ENCODE assay signal across 8 mouse cellular contexts in genomic region chr15:59783782-59784555, GRCm38 (mm10).
DNase-seq lines count a peak whose midpoint lies in the region; ATAC-seq and TF ChIP-seq lines count a peak whose summit lies in the region.

No protein-coding gene starts in this region.

- 32% methylated on average over 22 of the region's 22 CpGs for WGBS in heart, adult 2 months
- 10% methylated on average over 22 of the region's 22 CpGs for WGBS in lung, embryonic 16.5 days

- no peak overlapping the region; the same call in 1 of the 2 replicates for H3K27ac ChIP-seq in heart, adult 2 months
- H3K27ac ChIP-seq in lung, embryonic 16.5 days (ENCODE audit: low read length), result 0 out of 2 replicates have a peak overlapping the region, but pooled peaks have one; percentile 40

- H3K4me2 ChIP-seq in lung, embryonic 16.5 days (ENCODE audit: low read depth, low read length), result peak overlapping the region; percentile 31; the same call in 1 of the 2 replicates

- H3K27me3 ChIP-seq in heart, adult 2 months (ENCODE audit: control insufficient read depth, insufficient read depth, low read length), result no peaks in the 10 kb centered on the region
- no peaks in the 10 kb centered on the region for H3K27me3 ChIP-seq in lung, embryonic 16.5 days (ENCODE audit: control insufficient read depth, insufficient read depth, low read depth, low read length)

- ATAC-seq in lung, embryonic 16.5 days (ENCODE audit: low read depth), result peak; percentile 68

- peak; percentile 95 for DNase-seq in Muller cell, postnatal 12 days (ENCODE audit: inconsistent ontology term)
- peak; percentile 75 for DNase-seq in brain, embryonic 14.5 days (ENCODE audit: low read depth)
- peak; percentile 51 to 77 for DNase-seq in heart, adult 2 months
- DNase-seq in kidney, adult 8-10 months, result peak; percentile 36 to 54
- DNase-seq in retina, postnatal 1 day, result peak; percentile 89
- DNase-seq in right cerebral cortex, postnatal 25 days, result no peak
- DNase-seq in cerebellum, adult 18-20 months, result no peak

- no peak for TF ChIP-seq EP300 in heart, adult 2 months (IDR thresholded peaks at IDR 0.05; ENCODE audit: insufficient read depth, low read depth, low read length)

- H3K9ac ChIP-seq in heart, adult 2 months (ENCODE audit: low read depth, low read length), result no peak overlapping the region
- H3K9ac ChIP-seq in lung, embryonic 16.5 days (ENCODE audit: low read length), result peak overlapping the region; percentile 26; the same call in 1 of the 2 replicates

- no peaks in the 10 kb centered on the region for H3K36me3 ChIP-seq in heart, adult 2 months (ENCODE audit: control insufficient read depth, insufficient read depth, low read length)
- H3K36me3 ChIP-seq in lung, embryonic 16.5 days (ENCODE audit: control insufficient read depth, insufficient read depth, low read length), result no peaks in the 10 kb centered on the region

- peaks cover 3% of the 10 kb centered on the region for H3K4me1 ChIP-seq in heart, adult 2 months (ENCODE audit: control insufficient read depth, insufficient read depth, low read length)
- H3K4me1 ChIP-seq in lung, embryonic 16.5 days (replicated peaks; ENCODE audit: control insufficient read depth, insufficient read depth, low read length), result peaks cover 14% of the 10 kb centered on the region

- no peak overlapping the region for H3K4me3 ChIP-seq in heart, adult 2 months
- H3K4me3 ChIP-seq in lung, embryonic 16.5 days (ENCODE audit: low read length), result 0 out of 2 replicates have a peak overlapping the region, but pooled peaks have one; percentile 11

- intact Hi-C loops in heart, adult 2 months (cut with DNase I), result no loop called here

- H3K9me3 ChIP-seq in lung, embryonic 16.5 days (ENCODE audit: control insufficient read depth, low read length), result peaks cover 6% of the 10 kb centered on the region

- no peak for TF ChIP-seq CTCF in brain, embryonic 14.5 days (IDR thresholded peaks at IDR 0.05; ENCODE audit: borderline replicate concordance, extremely low read depth, insufficient read depth, insufficient read length)
- no peak for TF ChIP-seq CTCF in heart, adult 2 months (IDR thresholded peaks at IDR 0.05)

- no peaks in the 10 kb centered on the region for H3K79me2 ChIP-seq in heart, adult 2 months (replicated peaks; ENCODE audit: control insufficient read depth, insufficient read depth, low read length)

- TF ChIP-seq POLR2A in brain, embryonic 14.5 days (IDR thresholded peaks at IDR 0.05; ENCODE audit: borderline replicate concordance, extremely low read depth, insufficient read depth, insufficient read length, poor library complexity, severe bottlenecking), result no peak
- TF ChIP-seq POLR2A in heart, adult 2 months (IDR thresholded peaks at IDR 0.05; ENCODE audit: insufficient read depth, low read depth, low read length), result no peak

Comparison
In these comparisons a context has a peak if more than half of its experiments do, and no peak if none do; other contexts are left out.
1. DNase-seq: peak in Muller cell, postnatal 12 days (single experiment), brain, embryonic 14.5 days (single experiment), heart, adult 2 months (2 of 2), kidney, adult 8-10 months (2 of 2) and retina, postnatal 1 day (single experiment); none in right cerebral cortex, postnatal 25 days (single experiment) and cerebellum, adult 18-20 months (0 of 2).